Comparison of ENCODE assay signal across 13 mouse cellular contexts in the genomic region with DNA sequence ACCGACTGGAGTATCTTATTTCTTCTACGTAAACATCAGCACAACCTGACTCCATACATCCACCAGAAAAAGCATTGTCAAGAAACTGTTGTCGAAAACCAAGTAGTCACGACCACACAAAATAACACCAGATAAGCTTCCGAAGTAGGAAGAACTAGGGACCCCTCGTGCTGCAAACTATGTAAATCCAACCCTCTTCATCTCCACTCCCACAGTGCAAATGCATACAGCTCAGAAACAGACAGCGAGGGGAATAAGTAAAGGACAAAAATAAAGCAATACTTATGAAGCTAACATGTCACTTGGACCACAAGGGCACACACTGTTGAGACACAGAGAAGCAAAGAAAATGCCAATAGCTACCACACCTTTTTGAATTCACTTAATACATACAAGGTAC. TPM values are rescaled to one million over a fixed set of nuclear protein-coding genes. Genes with fewer than 3 reads are reported as not detected.
DNase-seq lines count a peak whose midpoint lies in the region; ATAC-seq lines count a peak whose summit lies in the region.
"Had no signal": no experiment of that assay in that cellular context is flagged by ENCODE, and none has a peak within 500 bp of the region (broad histone marks: within the 10 kb centered on the region; RNA-seq: fewer than 3 reads in every experiment).

No protein-coding gene starts in this region.

- H3K4me1 ChIP-seq in heart, embryonic 12.5 days (replicated peaks), result peaks cover 75% of the 10 kb centered on the region
- H3K4me1 ChIP-seq in neural tube, embryonic 11.5 days (ENCODE audit: control insufficient read depth, insufficient read depth, low read length), result peaks cover 47% of the 10 kb centered on the region
- H3K4me1 ChIP-seq in midbrain, embryonic 10.5 days, result peaks cover 81% of the 10 kb centered on the region

- peak overlapping the region; percentile 99 for H3K4me2 ChIP-seq in heart, embryonic 12.5 days
- H3K4me2 ChIP-seq in neural tube, embryonic 11.5 days (ENCODE audit: low read depth), result peak overlapping the region; percentile 99

- H3K4me3 ChIP-seq in heart, embryonic 12.5 days, result peak overlapping the region; percentile 15
- H3K4me3 ChIP-seq in neural tube, embryonic 11.5 days (ENCODE audit: low read depth, low read length), result peak overlapping the region; percentile 18
- peak overlapping the region; percentile 83; the same call in 1 of the 2 replicates for H3K4me3 ChIP-seq in midbrain, embryonic 10.5 days
- H3K4me3 ChIP-seq: limb, embryonic 13.5 days had no signal

- DNase-seq in heart, adult 18-20 months, result no peak
- no peak for DNase-seq in neural tube, embryonic 11.5 days (ENCODE audit: low spot score)
- no peak for DNase-seq in neural tube, embryonic 10.5 days (ENCODE audit: extremely low spot score, low spot score)
- peak; percentile 7 for DNase-seq in midbrain, embryonic 10.5 days (ENCODE audit: low spot score)
- DNase-seq in liver, result no peak
- DNase-seq in embryo, embryonic 10.5 days (ENCODE audit: low spot score), result no peak
- no peak for DNase-seq in spleen, postnatal 36 days (ENCODE audit: low spot score in 2 of 2)
- DNase-seq: cerebellum, adult 11 months; retina, postnatal 1 day; thymus, adult 18-20 months had no signal

- no peak for ATAC-seq in heart, embryonic 12.5 days (ENCODE audit: insufficient number of reproducible peaks, low FRiP score)
- no peak for ATAC-seq in neural tube, embryonic 11.5 days (ENCODE audit: insufficient read depth, low FRiP score, low TSS enrichment)

- peaks cover 33% of the 10 kb centered on the region for H3K36me3 ChIP-seq in heart, embryonic 12.5 days
- no peaks in the 10 kb centered on the region; the same call in 1 of the 2 replicates for H3K36me3 ChIP-seq in neural tube, embryonic 11.5 days (ENCODE audit: control insufficient read depth, insufficient read depth, low read length)
- H3K36me3 ChIP-seq in midbrain, embryonic 10.5 days, result peaks cover 36% of the 10 kb centered on the region
- H3K36me3 ChIP-seq: limb, embryonic 13.5 days had no signal

- H3K9ac ChIP-seq in heart, embryonic 12.5 days, result peak overlapping the region; percentile 19
- H3K9ac ChIP-seq in neural tube, embryonic 11.5 days (ENCODE audit: low read length), result no peak overlapping the region
- H3K9ac ChIP-seq: limb, embryonic 13.5 days had no signal

- H3K9me3 ChIP-seq in heart, embryonic 12.5 days (replicated peaks), result no peaks in the 10 kb centered on the region
- no peaks in the 10 kb centered on the region for H3K9me3 ChIP-seq in neural tube, embryonic 11.5 days (ENCODE audit: control insufficient read depth, low read length)
- no peaks in the 10 kb centered on the region for H3K9me3 ChIP-seq in midbrain, embryonic 10.5 days (replicated peaks)
- H3K9me3 ChIP-seq: limb, embryonic 13.5 days had no signal

- H3K27ac ChIP-seq in heart, embryonic 12.5 days (ENCODE audit: poor library complexity, severe bottlenecking), result no peak overlapping the region
- no peak overlapping the region for H3K27ac ChIP-seq in neural tube, embryonic 11.5 days (ENCODE audit: low read depth, low read length)
- H3K27ac ChIP-seq in midbrain, embryonic 10.5 days (replicated peaks), result no peak overlapping the region
- H3K27ac ChIP-seq: limb, embryonic 13.5 days had no signal

- WGBS in heart, embryonic 12.5 days, result 49% methylated on average over 7 of the region's 7 CpGs
- 80% methylated on average over 7 of the region's 7 CpGs for WGBS in neural tube, embryonic 11.5 days
- 86% methylated on average over 7 of the region's 7 CpGs for WGBS in midbrain, embryonic 10.5 days

- H3K27me3 ChIP-seq in heart, embryonic 12.5 days (replicated peaks), result no peaks in the 10 kb centered on the region
- H3K27me3 ChIP-seq in neural tube, embryonic 11.5 days (ENCODE audit: control insufficient read depth, insufficient read depth, low read length), result no peaks in the 10 kb centered on the region
- H3K27me3 ChIP-seq in midbrain, embryonic 10.5 days (ENCODE audit: low read depth, poor library complexity, severe bottlenecking), result peaks cover 38% of the 10 kb centered on the region

RNA-seq across cellular contexts. Expression of a gene that starts 8.8 kb away (rescaled TPM):
- 49.9 and 52.9 TPM in 2 replicates for polyA plus RNA-seq in heart, embryonic 12.5 days (2016; fragmentation: Nextera tagmentation; extraction: Ambion mirVana)
- 10 to 100 TPM; 19.1 to 24.3 TPM for total RNA-seq in heart, adult 18-20 months (2021)
- polyA plus RNA-seq in neural tube, embryonic 11.5 days (2014; fragmentation: Nextera tagmentation; extraction: Ambion mirVana), result 111 and 117 TPM in 2 replicates
- 34.4 and 44.0 TPM in 2 replicates for polyA plus RNA-seq in midbrain, embryonic 10.5 days (2016; fragmentation: Nextera tagmentation; extraction: Ambion mirVana)
- total RNA-seq: megakaryocyte progenitor cell, adult 5-6 weeks had no signal

Comparison
In these comparisons a context has a peak if more than half of its experiments do, and no peak if none do; other contexts are left out.
1. H3K4me3 ChIP-seq: peak in every context shown above with its lines; median percentile 83 in midbrain, embryonic 10.5 days; 18 in neural tube, embryonic 11.5 days; 15 in heart, embryonic 12.5 days.